Mouse (Mus musculus) right cerebral cortex, postnatal 4 days (tissue): ENCODE measurements around the gene Foxn3.
A peak's percentile ranks its signal among the peaks of the same experiment; 100 is the strongest.

Experiments
- DNase-seq: peaks from one replicate; pipeline ENCODE4 v3.0.0-alpha.2; 2022

Foxn3 gene

DNA sequence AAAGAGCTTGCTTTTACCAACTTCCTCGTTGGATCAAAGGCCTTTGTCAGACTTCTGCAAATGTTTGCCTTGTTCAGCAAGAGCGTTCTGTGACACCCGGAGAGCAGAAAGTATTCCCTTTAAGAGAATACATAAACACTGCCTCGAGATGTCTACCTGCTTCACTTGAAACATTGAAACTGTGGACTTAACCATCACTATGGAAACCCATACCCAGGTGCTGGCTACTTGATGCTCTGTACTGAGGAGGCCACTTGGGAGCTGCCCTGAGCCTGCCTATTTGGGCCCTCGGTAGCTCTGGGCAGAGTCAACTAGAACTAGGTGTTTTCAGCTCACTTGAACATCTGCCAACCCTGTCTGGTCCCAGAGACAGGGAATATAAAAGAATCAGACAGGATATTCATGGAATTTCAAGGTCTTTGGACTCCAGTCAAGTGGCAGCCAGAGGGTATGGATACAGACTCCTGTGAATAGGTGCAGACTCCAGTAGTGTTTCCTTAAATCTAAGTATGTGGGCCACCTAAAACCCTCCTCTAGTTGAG is 323.1 kb downstream of the Foxn3 start:
- no peak for DNase-seq

GRCm38 (mm10) chr12:99239735-99240134 is 323.6 kb downstream of the Foxn3 start:
- no peak for DNase-seq

DNA sequence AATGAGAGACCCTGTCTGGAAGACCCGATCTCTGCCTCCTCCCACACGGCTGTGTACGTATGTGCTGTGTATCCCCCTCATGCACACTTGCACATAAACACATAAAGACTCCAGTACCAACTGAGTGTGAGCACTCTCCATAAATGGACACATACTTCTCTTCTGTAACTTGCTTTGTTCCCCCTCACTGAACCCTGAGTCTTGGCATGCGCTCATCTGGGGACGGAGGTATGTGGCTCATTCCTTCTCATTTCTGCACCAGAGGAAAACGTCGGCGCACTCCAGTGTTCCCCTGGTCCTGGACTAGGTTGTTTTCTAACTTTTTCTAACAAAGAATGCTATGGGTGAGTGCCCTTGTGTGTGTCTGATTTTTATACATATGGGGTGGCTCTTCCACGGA is 325.9 kb downstream of the Foxn3 start:
- DNase-seq, result no peak

- no peak for DNase-seq
These were observed 329.0 kb downstream of the Foxn3 start for GRCm38 (mm10) chr12:99234346-99234745.

GRCm38 (mm10) chr12:99233386-99233785 is 330.0 kb downstream of the Foxn3 start:
- DNase-seq, result no peak

- DNase-seq, result no peak
These were observed 330.9 kb downstream of the Foxn3 start for GRCm38 (mm10) chr12:99232478-99232877.

DNA sequence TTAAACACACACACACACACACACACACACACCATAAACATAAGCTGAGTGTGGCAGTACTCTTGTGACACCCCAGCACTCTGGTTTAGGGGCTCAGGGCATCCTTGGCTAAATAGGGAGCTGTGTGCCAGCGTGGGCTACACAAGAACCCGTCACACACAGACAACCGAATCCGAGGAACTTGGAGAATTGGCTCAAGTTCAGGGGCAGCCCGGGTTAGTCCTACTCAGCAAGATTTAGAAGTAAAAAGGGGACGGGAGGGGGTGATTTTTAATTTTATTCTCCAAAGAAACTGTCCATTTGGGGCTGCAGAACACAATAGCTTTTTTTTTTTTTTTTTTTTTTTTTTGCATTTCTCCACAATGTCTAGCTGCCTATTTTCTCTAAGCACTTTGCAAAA is 332.1 kb downstream of the Foxn3 start:
- DNase-seq, result no peak

GRCm38 (mm10) chr12:99230783-99231048 is 332.7 kb downstream of the Foxn3 start:
- DNase-seq, result no peak

- DNase-seq, result no peak
These were observed 333.2 kb downstream of the Foxn3 start for GRCm38 (mm10) chr12:99229973-99230782.

GRCm38 (mm10) chr12:99227313-99227952 is 335.9 kb downstream of the Foxn3 start:
- DNase-seq, result no peak

DNA sequence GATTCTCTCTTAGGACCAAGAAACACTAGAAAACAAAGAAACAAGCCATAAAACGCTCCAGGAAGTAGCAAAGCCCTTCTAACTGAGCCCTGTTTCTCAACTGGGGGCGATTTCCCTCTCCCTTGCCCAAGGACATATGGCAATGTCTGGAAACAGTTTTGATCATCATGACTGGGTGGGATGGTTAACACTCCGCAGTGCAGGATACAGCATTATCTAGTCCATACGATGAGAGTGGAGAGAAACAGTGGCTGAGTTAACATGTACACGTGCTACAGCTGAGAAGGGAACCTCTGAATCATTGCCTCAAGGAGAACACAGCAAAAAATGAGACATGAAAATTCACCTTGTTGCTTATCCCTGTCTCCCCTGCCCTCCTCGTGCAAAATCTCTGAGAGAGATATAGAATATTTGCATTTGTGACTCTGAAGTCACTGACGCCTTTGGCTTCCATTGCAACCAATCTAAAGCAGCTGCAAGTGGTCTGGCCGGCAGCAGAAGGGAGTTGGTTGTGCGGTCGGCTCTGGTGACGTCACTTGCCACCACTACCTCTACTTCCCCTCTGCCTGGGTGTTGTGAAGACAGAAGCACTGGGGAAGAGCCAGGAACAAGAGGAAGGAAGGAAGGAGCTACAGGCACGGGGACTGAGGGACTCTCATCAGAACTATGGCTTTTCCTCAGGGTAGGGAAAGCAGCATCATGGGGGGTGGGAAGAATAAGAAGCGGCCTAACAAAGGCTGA is 338.3 kb downstream of the Foxn3 start:
- DNase-seq, result no peak

GRCm38 (mm10) chr12:99221087-99221846 is 342.1 kb downstream of the Foxn3 start:
- no peak for DNase-seq

GRCm38 (mm10) chr12:99220333-99220732 is 343.0 kb downstream of the Foxn3 start:
- DNase-seq, result peak; percentile 38

GRCm38 (mm10) chr12:99219812-99220211 is 343.6 kb downstream of the Foxn3 start:
- no peak for DNase-seq

- DNase-seq, result no peak
These were observed 346.2 kb downstream of the Foxn3 start for GRCm38 (mm10) chr12:99217145-99217698.

- no peak for DNase-seq
These were observed 347.0 kb downstream of the Foxn3 start for GRCm38 (mm10) chr12:99216341-99216761.

DNA sequence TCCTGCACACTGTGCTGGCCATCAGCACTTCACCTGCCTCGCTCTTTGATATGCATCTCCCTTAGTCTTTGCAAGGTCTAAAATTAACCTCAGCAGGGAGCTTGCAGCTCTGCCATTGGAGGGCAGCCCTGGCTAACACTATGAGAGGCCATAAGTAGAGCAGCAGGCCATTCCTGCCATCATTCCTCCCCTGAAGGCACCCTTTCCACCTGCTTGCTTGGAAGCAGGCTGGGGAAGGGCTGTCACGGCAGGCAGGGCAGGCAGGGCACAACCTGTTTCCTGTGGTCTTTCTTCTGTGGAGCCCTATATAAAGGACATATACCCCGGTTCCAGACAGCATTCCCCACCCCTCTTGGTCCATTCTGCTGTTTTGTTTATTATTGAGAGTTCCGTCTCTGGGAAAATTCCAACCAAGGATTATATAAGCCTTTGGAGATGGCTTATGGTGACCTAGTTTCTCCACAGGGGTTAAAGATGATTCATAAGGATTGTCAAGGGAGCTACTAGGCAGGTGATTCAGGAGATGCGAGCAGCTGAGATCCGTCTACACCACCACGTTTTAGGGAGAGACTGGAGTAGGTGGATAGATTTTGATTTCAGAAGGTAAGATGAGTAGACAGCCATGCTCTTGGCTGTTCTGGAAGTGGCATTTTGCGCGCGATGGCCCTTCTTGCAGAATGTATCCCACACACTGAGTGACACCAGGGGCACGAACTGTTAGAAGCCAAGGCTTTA is 347.7 kb downstream of the Foxn3 start:
- no peak for DNase-seq

GRCm38 (mm10) chr12:99214098-99214497 is 349.3 kb downstream of the Foxn3 start:
- no peak for DNase-seq

GRCm38 (mm10) chr12:99213218-99213617 is 350.2 kb downstream of the Foxn3 start:
- no peak for DNase-seq

GRCm38 (mm10) chr12:99209801-99210200 is 353.6 kb downstream of the Foxn3 start:
- no peak for DNase-seq

GRCm38 (mm10) chr12:99208251-99208650 is 355.1 kb downstream of the Foxn3 start:
- DNase-seq, result no peak
